Mouse (Mus musculus) kidney, postnatal 0 days (tissue): Measurements from ENCODE around the gene Hist1h3g. TPM values are rescaled to one million over a fixed set of nuclear protein-coding genes. Genes with fewer than 3 reads are reported as not detected.

Source experiments
- ATAC-seq: fragments of 200-750 bp; cut with Nextera tagmentation; replicated peaks from 2 replicates; pipeline ENCODE4 v1.8.0; 2017; ENCODE audit warnings: low read depth, moderate number of reproducible peaks, moderate TSS enrichment, moderate library complexity; ENCODE audit not compliant: low FRiP score
- DNase-seq: peaks from one replicate; pipeline ENCODE4 v3.0.0-alpha.2; 2016; ENCODE audit warnings: low spot score
- H3K27ac ChIP-seq: fragments of 300-500 bp; sonication (generic); 2 replicates; pipeline ENCODE4 v1.5.1; 2014; ENCODE audit warnings: mild to moderate bottlenecking
- H3K27me3 ChIP-seq: fragments of 300-500 bp; sonication (generic); 2 replicates; pipeline ENCODE4 v1.6.1; 2014; ENCODE audit warnings: low read length, mixed read lengths; ENCODE audit not compliant: insufficient read depth
- H3K36me3 ChIP-seq: fragments of 300-500 bp; sonication (generic); 2 replicates; pipeline ENCODE4 v1.6.1; 2014; ENCODE audit warnings: low read length, mixed read lengths; ENCODE audit not compliant: insufficient read depth
- H3K4me1 ChIP-seq: fragments of 300-500 bp; sonication (generic); replicated peaks from 2 replicates; pipeline ENCODE4 v1.6.1; 2014; ENCODE audit warnings: antibody characterized with exemption, low read length, mixed read lengths; ENCODE audit not compliant: insufficient read depth
- H3K4me2 ChIP-seq: fragments of 300-500 bp; sonication (generic); 2 replicates; pipeline ENCODE4 v1.6.1; 2014; ENCODE audit warnings: mild to moderate bottlenecking, low read length, moderate library complexity, mixed read lengths
- H3K4me3 ChIP-seq: fragments of 300-500 bp; sonication (generic); replicated peaks from 2 replicates; pipeline ENCODE4 v1.5.1; 2014; ENCODE audit warnings: low read depth, low read length
- H3K9ac ChIP-seq: fragments of 300-500 bp; sonication (generic); 2 replicates; pipeline ENCODE4 v1.6.1; 2014; ENCODE audit warnings: low read depth, low read length
- H3K9me3 ChIP-seq: fragments of 300-500 bp; sonication (generic); replicated peaks from 2 replicates; pipeline ENCODE4 v1.6.1; 2016; ENCODE audit warnings: low read length, inconsistent platforms, mixed read lengths
- CTCF ChIP-seq: IDR thresholded peaks from 2 replicates; pipeline ENCODE4 v1.5.1; 2016; ENCODE audit warnings: antibody characterized with exemption, low read depth, mild to moderate bottlenecking, moderate library complexity
- WGBS: fragments of 180-500 bp; shearing (Covaris S2); extraction: QIAGEN DNeasy Blood & Tissue Kit; methylation state at CpG from one replicate; pipeline ENCODE4 v1.1.7; 2014; 5-methylcytosine and 5-hydroxymethylcytosine counted together
- microRNA-seq: library from miRNA; unstranded; fragments of <30 nt; microRNA quantifications from one replicate; pipeline ENCODE4, GENCODE M21; 2016
- polyA plus RNA-seq: library from polyadenylated mRNA; unstranded; fragments of >200 nt; fragmentation: Nextera tagmentation; extraction: Ambion mirVana; gene quantifications from 2 replicates; pipeline ENCODE4 v1.2.1, GENCODE M21; 2015

The Hist1h3g gene
- polyA plus RNA-seq, 1 experiment from 2014 or later: 4.0 TPM

DNA sequence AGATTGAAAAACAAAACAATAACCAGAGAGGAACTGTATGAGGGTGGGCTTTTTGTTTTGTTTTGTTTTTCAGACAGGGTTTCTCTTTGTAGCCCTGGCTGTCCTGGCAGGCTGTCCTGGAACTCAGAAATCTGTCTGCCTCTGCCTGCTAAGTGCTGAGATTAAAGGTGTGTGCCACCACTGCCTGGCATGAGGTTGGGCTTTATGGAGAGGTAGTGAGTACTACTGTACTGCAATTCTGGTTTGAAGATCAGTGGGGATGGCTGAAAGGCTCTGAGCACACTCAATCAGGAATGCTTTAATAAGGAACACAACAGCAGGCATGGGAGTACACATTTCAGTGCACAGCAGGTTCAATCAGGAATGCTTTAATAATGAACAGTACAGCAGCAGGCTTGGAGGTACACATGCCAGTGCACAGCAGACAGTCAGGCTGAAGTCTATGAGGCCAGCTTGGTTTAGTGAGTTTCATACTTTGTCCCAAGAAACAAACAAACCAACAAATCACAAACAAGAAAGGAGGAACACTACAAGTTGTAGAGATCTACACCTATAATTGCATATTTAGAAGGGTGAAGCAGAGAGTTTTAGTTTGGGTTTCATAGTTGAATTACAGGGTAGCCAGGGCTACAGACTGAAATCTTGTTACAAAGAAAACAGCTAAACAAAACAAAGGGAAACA, 48.3 kb downstream of the Hist1h3g start:
- Histone ChIP-seq H3K4me2 (no peak overlapping the region; the same call in 1 of the 2 replicates), H3K27ac (peak overlapping the region; percentile 97), H3K4me1 (no peaks in the 10 kb centered on the region), H3K9me3 (no peaks in the 10 kb centered on the region), H3K27me3 (no peaks in the 10 kb centered on the region), H3K36me3 (no peaks in the 10 kb centered on the region), H3K4me3 (no peak overlapping the region), H3K9ac (no peak overlapping the region)
- no peak for TF ChIP-seq CTCF
- no peak for DNase-seq
- ATAC-seq: no peak

DNA sequence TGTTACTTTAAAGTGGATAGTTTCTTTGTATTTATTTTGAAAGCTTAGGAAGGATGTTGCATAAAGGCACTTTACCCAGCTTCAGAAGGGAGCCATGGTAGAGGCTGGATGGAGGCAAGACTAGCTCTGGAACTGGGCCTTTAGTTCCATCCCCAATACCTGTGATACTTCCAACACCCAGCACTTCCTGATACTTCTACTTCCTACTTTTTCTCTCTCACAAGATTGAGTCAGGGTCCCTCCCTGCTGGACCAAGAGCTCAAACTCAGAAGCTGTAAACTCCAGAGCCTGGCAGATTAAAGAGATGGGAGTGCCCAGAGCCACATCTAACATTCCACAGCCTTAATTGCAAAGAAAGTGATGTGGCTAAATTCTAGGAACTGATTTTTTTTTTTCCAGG, 49.1 kb downstream of the Hist1h3g start:
- TF ChIP-seq CTCF: no peak
- Histone ChIP-seq H3K4me1 (no peaks in the 10 kb centered on the region), H3K27ac (peak overlapping the region; percentile 97), H3K27me3 (no peaks in the 10 kb centered on the region), H3K4me2 (peak overlapping the region; percentile 78), H3K36me3 (no peaks in the 10 kb centered on the region), H3K9me3 (no peaks in the 10 kb centered on the region), H3K4me3 (peak overlapping the region; percentile 49; the same call in 1 of the 2 replicates), H3K9ac (peak overlapping the region; percentile 76)
- ATAC-seq (no peak), DNase-seq (peak; percentile 84)

DNA sequence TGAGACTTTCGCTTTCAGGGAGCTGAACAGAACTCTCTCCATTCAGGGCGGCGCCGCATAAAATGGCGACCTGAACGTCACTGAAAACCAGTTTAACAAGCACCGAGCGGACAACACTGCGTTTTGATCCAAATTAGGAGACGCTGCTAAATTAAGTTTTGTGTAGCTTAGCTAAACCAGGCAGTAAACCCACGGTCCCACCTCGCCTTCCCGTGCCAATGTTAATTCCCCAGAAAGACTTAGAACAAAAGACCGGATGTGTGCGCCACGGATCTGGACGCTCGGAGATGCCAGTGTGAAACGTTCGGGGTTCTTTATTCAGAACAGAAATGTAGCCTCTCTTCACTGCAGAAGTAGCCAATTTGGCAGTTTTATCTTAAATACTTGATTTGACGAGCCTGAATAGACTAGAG, 49.8 kb downstream of the Hist1h3g start:
- peak overlapping the region; percentile 76 for H3K9ac ChIP-seq
- no peaks in the 10 kb centered on the region for H3K36me3 ChIP-seq
- TF ChIP-seq CTCF: no peak
- H3K27me3 ChIP-seq: no peaks in the 10 kb centered on the region
- H3K27ac ChIP-seq: peak overlapping the region; percentile 97
- peak overlapping the region; percentile 78 for H3K4me2 ChIP-seq
- H3K9me3 ChIP-seq: no peaks in the 10 kb centered on the region
- ATAC-seq (no peak), DNase-seq (peak; percentile 86)
- no peaks in the 10 kb centered on the region for H3K4me1 ChIP-seq
- peak overlapping the region; percentile 49 for H3K4me3 ChIP-seq
- under 1% methylated on average over 21 of the region's 21 CpGs for WGBS

Small RNA genes lying within 50 kb of the gene (microRNA-seq; reads per million reads assigned to microRNA genes)
- gene Gm44297 (not detected), gene Gm44359 (not detected), gene Gm44394 (not detected), gene n-TStga1 (not detected)

Other genes with a start within 250 kb of the Hist1h3g start
- gene Zfp322a, start 166.2 kb upstream of the Hist1h3g start, polyA plus RNA-seq: 34.0 and 37.8 TPM in 2 replicates
- gene Abt1, start 111.6 kb upstream of the Hist1h3g start, polyA plus RNA-seq: 10.0 and 10.4 TPM in 2 replicates
- gene Btn1a1, start 69.5 kb upstream of the Hist1h3g start, polyA plus RNA-seq: 0.06 TPM in 1 of 2 replicates, not detected in the other
- 0.13 and 0.28 TPM in 2 replicates for gene Btn2a2, start 46.6 kb upstream of the Hist1h3g start, polyA plus RNA-seq
- gene Hist1h4h, start 4.4 kb upstream of the Hist1h3g start, polyA plus RNA-seq: 7.6 and 8.3 TPM in 2 replicates
- 3.3 and 4.9 TPM in 2 replicates for gene Hist1h2af, start 1.5 kb upstream of the Hist1h3g start, polyA plus RNA-seq
- 0.37 and 0.43 TPM in 2 replicates for gene Hist1h2bh, start 8.0 kb downstream of the Hist1h3g start, polyA plus RNA-seq
- 0.71 and 0.83 TPM in 2 replicates for gene Hist1h3f, start 8.6 kb downstream of the Hist1h3g start, polyA plus RNA-seq
- 0.58 TPM in 1 of 2 replicates, not detected in the other for gene Hist1h4f, start 16.2 kb downstream of the Hist1h3g start, polyA plus RNA-seq
- 0.22 and 0.23 TPM in 2 replicates for gene Hist1h1d, start 17.8 kb downstream of the Hist1h3g start, polyA plus RNA-seq
- 3.9 and 5.0 TPM in 2 replicates for gene Hist1h3e, start 26.9 kb downstream of the Hist1h3g start, polyA plus RNA-seq
- 42.2 and 50.2 TPM in 2 replicates for gene Hist1h2ae, start 35.8 kb downstream of the Hist1h3g start, polyA plus RNA-seq
- 3.4 and 4.1 TPM in 2 replicates for gene Hist1h2bg, start 36.0 kb downstream of the Hist1h3g start, polyA plus RNA-seq
- 3.4 TPM in 2 replicates for gene Hist1h2bf, start 38.8 kb downstream of the Hist1h3g start, polyA plus RNA-seq
- gene Hist1h2ad, start 39.0 kb downstream of the Hist1h3g start, polyA plus RNA-seq: 0.27 and 0.76 TPM in 2 replicates
- gene Hist1h3d, start 40.3 kb downstream of the Hist1h3g start, polyA plus RNA-seq: 2.6 and 4.2 TPM in 2 replicates
- 68.3 and 77.0 TPM in 2 replicates for gene Hist1h4d, start 46.2 kb downstream of the Hist1h3g start, polyA plus RNA-seq
- gene Hist1h2be, start 85.7 kb downstream of the Hist1h3g start, polyA plus RNA-seq: 0.83 and 0.84 TPM in 2 replicates
- 13.0 and 14.3 TPM in 2 replicates for gene Hist1h1e, start 87.1 kb downstream of the Hist1h3g start, polyA plus RNA-seq
- gene Hist1h2ac, start 148.5 kb downstream of the Hist1h3g start, polyA plus RNA-seq: 0.75 and 1.1 TPM in 2 replicates
- 132 and 139 TPM in 2 replicates for gene Hist1h2bc, start 148.8 kb downstream of the Hist1h3g start, polyA plus RNA-seq
- not detected in 2 replicates for gene Hist1h1t, start 160.4 kb downstream of the Hist1h3g start, polyA plus RNA-seq
- gene Hist1h4c, start 163.0 kb downstream of the Hist1h3g start, polyA plus RNA-seq: 5.2 and 7.4 TPM in 2 replicates
- gene Hfe, start 175.4 kb downstream of the Hist1h3g start, polyA plus RNA-seq: 16.8 and 18.0 TPM in 2 replicates
- gene Hist1h1c, start 203.4 kb downstream of the Hist1h3g start, polyA plus RNA-seq: 33.9 and 41.0 TPM in 2 replicates
- gene Hist1h3c, start 210.2 kb downstream of the Hist1h3g start, polyA plus RNA-seq: 6.0 and 7.0 TPM in 2 replicates
- 2.1 and 2.2 TPM in 2 replicates for gene Hist1h2bb, start 211.3 kb downstream of the Hist1h3g start, polyA plus RNA-seq
- gene Hist1h2ab, start 215.7 kb downstream of the Hist1h3g start, polyA plus RNA-seq: 21.7 and 26.6 TPM in 2 replicates
- 5.9 and 8.7 TPM in 2 replicates for gene Hist1h3b, start 216.8 kb downstream of the Hist1h3g start, polyA plus RNA-seq
- 4.4 and 5.6 TPM in 2 replicates for gene Hist1h4b, start 221.6 kb downstream of the Hist1h3g start, polyA plus RNA-seq
- gene Hist1h4a, start 225.8 kb downstream of the Hist1h3g start, polyA plus RNA-seq: not detected in 2 replicates
- gene Hist1h3a, start 227.0 kb downstream of the Hist1h3g start, polyA plus RNA-seq: 5.2 and 6.7 TPM in 2 replicates
- 1.3 and 1.8 TPM in 2 replicates for gene Hist1h1a, start 228.2 kb downstream of the Hist1h3g start, polyA plus RNA-seq
- 0.06 TPM in 1 of 2 replicates, not detected in the other for gene Trim38, start 234.5 kb downstream of the Hist1h3g start, polyA plus RNA-seq